Mouse (Mus musculus) layer of hippocampus, postnatal 10 days (tissue): Measurements from ENCODE around the gene Sipa1l2. TPM values are rescaled to one million over a fixed set of nuclear protein-coding genes. Genes with fewer than 3 reads are reported as not detected.

ENCODE experiments used
- DNase-seq, 2 experiments: peaks; one replicate each; pipeline ENCODE4 v3.0.0; 2021; ENCODE audit warnings: low spot score in 2 of 2
- total RNA-seq, 2 experiments: library from RNA; stranded (reverse); gene quantifications; 2 replicates each; pipeline ENCODE4 v1.2.3; 2021

The Sipa1l2 gene
- total RNA-seq, 2 experiments from 2014 or later, result 29.9 to 31.2 TPM

- DNase-seq, result no peak
These were observed 53.3 kb downstream of the Sipa1l2 start for GRCm38 (mm10) chr8:125516115-125516905.

GRCm38 (mm10) chr8:125515665-125516064, 53.9 kb downstream of the Sipa1l2 start:
- no peak for DNase-seq

- DNase-seq, result no peak
These were observed 55.7 kb downstream of the Sipa1l2 start for GRCm38 (mm10) chr8:125513935-125514334.

- DNase-seq, result no peak
These were observed 56.3 kb downstream of the Sipa1l2 start for GRCm38 (mm10) chr8:125513242-125513866.

- DNase-seq, result no peak
These were observed 57.0 kb downstream of the Sipa1l2 start for GRCm38 (mm10) chr8:125512561-125512960.

GRCm38 (mm10) chr8:125510861-125511668, 58.5 kb downstream of the Sipa1l2 start:
- DNase-seq, result no peak

GRCm38 (mm10) chr8:125509776-125510175, 59.8 kb downstream of the Sipa1l2 start:
- DNase-seq, result no peak

GRCm38 (mm10) chr8:125509175-125509574, 60.4 kb downstream of the Sipa1l2 start:
- DNase-seq, result no peak

GRCm38 (mm10) chr8:125507291-125507690, 62.3 kb downstream of the Sipa1l2 start:
- no peak for DNase-seq

GRCm38 (mm10) chr8:125504605-125505257, 64.9 kb downstream of the Sipa1l2 start:
- DNase-seq, result no peak

- DNase-seq, result no peak
These were observed 65.8 kb downstream of the Sipa1l2 start for GRCm38 (mm10) chr8:125503808-125504207.

GRCm38 (mm10) chr8:125502828-125503227, 66.8 kb downstream of the Sipa1l2 start:
- peak; percentile 35 to 41 for DNase-seq

GRCm38 (mm10) chr8:125500005-125500404, 69.6 kb downstream of the Sipa1l2 start:
- DNase-seq, result no peak

GRCm38 (mm10) chr8:125498508-125498907, 71.1 kb downstream of the Sipa1l2 start:
- DNase-seq, result no peak

- DNase-seq, result no peak
These were observed 74.1 kb downstream of the Sipa1l2 start for GRCm38 (mm10) chr8:125495545-125495944.

- DNase-seq, result no peak
These were observed 76.3 kb downstream of the Sipa1l2 start for GRCm38 (mm10) chr8:125493254-125493815.

- DNase-seq, result no peak
These were observed 77.2 kb downstream of the Sipa1l2 start for GRCm38 (mm10) chr8:125492416-125492815.

- no peak for DNase-seq
These were observed 80.9 kb downstream of the Sipa1l2 start for GRCm38 (mm10) chr8:125488747-125489146.

- no peak for DNase-seq
These were observed 83.9 kb downstream of the Sipa1l2 start for GRCm38 (mm10) chr8:125485715-125486114.

- DNase-seq, result no peak
These were observed 84.9 kb downstream of the Sipa1l2 start for GRCm38 (mm10) chr8:125484530-125485196.
